Mouse (Mus musculus) ES-Bruce4 (cell line): ENCODE results near the gene Hfe2. TPM values are rescaled to one million over a fixed set of nuclear protein-coding genes. Genes with fewer than 3 reads are reported as not detected.
A peak's percentile ranks its signal among the peaks of the same experiment; 100 is the strongest.

Experiments
- H3K27ac ChIP-seq: 2 replicates; pipeline ENCODE4 v1.5.1; 2012; ENCODE audit warnings: low read length, inconsistent platforms; ENCODE audit not compliant: insufficient read depth
- H3K27me3 ChIP-seq: 2 replicates; pipeline ENCODE4 v1.6.1; 2012; ENCODE audit warnings: mild to moderate bottlenecking, low read length, inconsistent platforms; ENCODE audit not compliant: control insufficient read depth, poor library complexity, insufficient read depth, severe bottlenecking
- H3K36me3 ChIP-seq: 2 replicates; pipeline ENCODE4 v1.6.1; 2012; ENCODE audit warnings: inconsistent platforms, mild to moderate bottlenecking, low read length, moderate library complexity; ENCODE audit not compliant: control insufficient read depth, poor library complexity, insufficient read depth, severe bottlenecking
- H3K4me1 ChIP-seq: one replicate; pipeline ENCODE4 v1.8.1; 2011; ENCODE audit warnings: low read length; ENCODE audit not compliant: control insufficient read depth, insufficient read depth
- H3K4me3 ChIP-seq: 2 replicates; pipeline ENCODE4 v1.5.1; 2011; ENCODE audit warnings: low read depth, mild to moderate bottlenecking, low read length
- H3K9ac ChIP-seq: 2 replicates; pipeline ENCODE4 v1.6.1; 2012; ENCODE audit warnings: low read depth, mild to moderate bottlenecking, inconsistent platforms; ENCODE audit not compliant: poor library complexity, severe bottlenecking
- H3K9me3 ChIP-seq: replicated peaks from 2 replicates; pipeline ENCODE4 v1.6.1; 2012; ENCODE audit warnings: mild to moderate bottlenecking, low read length, inconsistent platforms; ENCODE audit not compliant: control insufficient read depth, poor library complexity, insufficient read depth, severe bottlenecking
- CTCF ChIP-seq: IDR thresholded peaks from one replicate; pipeline ENCODE4 v1.8.1; 2011; ENCODE audit warnings: low read depth, low read length
- EP300 ChIP-seq: IDR thresholded peaks from 2 replicates; pipeline ENCODE4 v1.6.1; 2011; ENCODE audit warnings: low read depth, low read length; ENCODE audit not compliant: insufficient read depth
- POLR2A ChIP-seq: IDR thresholded peaks from one replicate; pipeline ENCODE4 v1.8.1; 2011; ENCODE audit warnings: low read length; ENCODE audit not compliant: insufficient read depth
- polyA plus RNA-seq: library from polyadenylated mRNA; stranded (reverse); fragments of >200 nt; gene quantifications from 2 replicates; pipeline ENCODE4 v1.2.4, GENCODE M21; 2011; ENCODE audit warnings: low read depth; ENCODE audit not compliant: missing spikeins, insufficient read depth, insufficient read length

Gene Hfe2
- polyA plus RNA-seq, 1 experiment, result 0.88 TPM

DNA sequence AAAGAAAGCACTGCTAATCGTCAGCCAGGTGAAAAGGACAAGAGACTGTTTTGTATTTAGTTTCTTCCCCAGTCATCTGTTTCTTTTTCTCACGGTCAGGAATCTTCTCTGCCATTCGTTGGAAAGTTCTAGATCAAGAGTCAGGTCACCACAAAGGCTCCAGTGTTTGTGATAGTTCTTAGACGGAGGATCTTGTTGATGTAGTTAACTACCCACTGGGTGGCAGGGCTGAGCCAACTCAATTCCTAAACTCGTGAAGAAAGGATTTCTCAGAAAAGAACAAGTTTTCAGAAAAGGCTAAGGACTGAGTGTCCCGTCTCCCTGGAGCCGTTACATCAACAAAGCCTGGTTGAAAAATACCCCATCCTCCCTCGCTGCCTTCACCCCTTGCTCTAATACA is 26.2 kb downstream of the Hfe2 start:
- no peaks in the 10 kb centered on the region for H3K27me3 ChIP-seq
- no peaks in the 10 kb centered on the region for H3K36me3 ChIP-seq
- no peak overlapping the region for H3K4me3 ChIP-seq
- no peaks in the 10 kb centered on the region for H3K9me3 ChIP-seq
- TF ChIP-seq EP300 (no peak), CTCF (no peak), POLR2A (no peak)
- peaks cover 1% of the 10 kb centered on the region for H3K4me1 ChIP-seq
- H3K9ac ChIP-seq, result peak overlapping the region; percentile 38; the same call in 1 of the 2 replicates
- 0 out of 2 replicates have a peak overlapping the region, but pooled peaks have one; percentile 1 for H3K27ac ChIP-seq

DNA sequence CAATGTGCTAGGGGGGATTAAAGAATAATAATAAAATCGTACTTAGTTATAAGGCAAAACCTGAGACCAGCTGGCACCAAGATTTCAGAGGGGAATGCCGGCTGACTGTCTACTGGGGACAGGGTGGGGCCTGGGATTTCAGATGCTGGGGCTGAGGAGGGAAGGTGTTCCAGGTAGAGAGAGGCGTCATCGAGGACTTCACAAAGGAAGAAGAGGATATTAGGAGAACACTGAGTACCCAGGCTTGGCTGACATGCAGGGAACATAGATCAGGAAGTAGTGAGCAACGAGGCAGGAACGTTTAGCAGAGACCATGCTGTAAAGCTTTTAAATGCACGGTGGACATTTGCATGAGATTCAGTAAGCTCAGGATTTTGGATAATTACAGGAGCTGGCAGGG is 26.9 kb downstream of the Hfe2 start:
- H3K27me3 ChIP-seq, result no peaks in the 10 kb centered on the region
- H3K36me3 ChIP-seq, result no peaks in the 10 kb centered on the region
- no peak for TF ChIP-seq CTCF
- TF ChIP-seq EP300, result no peak
- no peak for TF ChIP-seq POLR2A
- H3K27ac ChIP-seq, result 0 out of 2 replicates have a peak overlapping the region, but pooled peaks have one; percentile 1
- peak overlapping the region; percentile 38; the same call in 1 of the 2 replicates for H3K9ac ChIP-seq
- no peak overlapping the region for H3K4me3 ChIP-seq
- H3K4me1 ChIP-seq, result peaks cover 1% of the 10 kb centered on the region
- H3K9me3 ChIP-seq, result no peaks in the 10 kb centered on the region

DNA sequence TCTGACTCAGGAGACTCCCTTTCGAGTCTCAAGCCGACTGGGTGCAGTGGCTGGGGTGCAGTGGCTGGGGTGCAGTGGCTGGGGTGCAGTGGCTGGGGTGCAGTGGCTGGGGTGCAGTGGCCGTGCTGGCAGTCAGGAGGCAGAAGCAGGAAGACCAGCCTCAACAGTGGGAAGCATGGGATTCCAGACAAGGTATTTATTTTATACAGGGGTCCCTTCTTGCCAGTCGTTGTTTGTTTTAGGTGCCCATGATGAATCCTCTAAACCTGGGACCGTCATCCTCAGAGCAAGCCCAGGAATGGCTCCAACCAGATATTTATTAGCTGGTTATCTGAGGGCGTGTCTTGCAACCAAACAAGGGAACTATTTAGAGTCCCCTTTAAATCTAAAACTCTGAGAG is 28.6 kb downstream of the Hfe2 start:
- H3K9ac ChIP-seq, result no peak overlapping the region
- H3K9me3 ChIP-seq, result no peaks in the 10 kb centered on the region
- no peak overlapping the region for H3K4me3 ChIP-seq
- peaks cover 1% of the 10 kb centered on the region for H3K4me1 ChIP-seq
- H3K36me3 ChIP-seq, result peaks cover 5% of the 10 kb centered on the region
- no peak for TF ChIP-seq CTCF
- no peak for TF ChIP-seq POLR2A
- TF ChIP-seq EP300, result no peak
- no peak overlapping the region for H3K27ac ChIP-seq
- H3K27me3 ChIP-seq, result no peaks in the 10 kb centered on the region

DNA sequence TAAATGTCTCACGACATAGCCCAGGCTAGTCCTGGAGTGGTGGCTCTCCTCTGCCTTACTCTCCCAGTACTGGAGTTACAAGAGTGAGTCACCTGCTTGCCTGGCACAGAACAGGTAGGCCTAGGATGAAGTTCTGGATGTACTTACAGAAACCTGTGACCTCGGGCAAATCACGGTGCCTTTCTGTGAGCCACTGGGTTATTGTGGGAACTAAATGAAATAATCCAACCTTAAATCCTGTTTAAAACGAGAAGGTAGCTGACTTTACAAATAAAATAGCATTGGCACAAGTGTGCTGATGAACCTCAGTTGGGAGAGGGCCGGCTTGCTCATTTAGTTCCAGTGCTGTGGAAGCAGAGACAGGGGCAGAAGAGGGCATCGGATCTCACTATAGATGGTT is 29.3 kb downstream of the Hfe2 start:
- TF ChIP-seq EP300, result no peak
- no peak for TF ChIP-seq CTCF
- TF ChIP-seq POLR2A, result no peak
- Histone ChIP-seq H3K27me3 (no peaks in the 10 kb centered on the region), H3K9me3 (no peaks in the 10 kb centered on the region), H3K36me3 (peaks cover 11% of the 10 kb centered on the region), H3K4me1 (peaks cover 1% of the 10 kb centered on the region), H3K27ac (no peak overlapping the region), H3K9ac (no peak overlapping the region), H3K4me3 (no peak overlapping the region)

DNA sequence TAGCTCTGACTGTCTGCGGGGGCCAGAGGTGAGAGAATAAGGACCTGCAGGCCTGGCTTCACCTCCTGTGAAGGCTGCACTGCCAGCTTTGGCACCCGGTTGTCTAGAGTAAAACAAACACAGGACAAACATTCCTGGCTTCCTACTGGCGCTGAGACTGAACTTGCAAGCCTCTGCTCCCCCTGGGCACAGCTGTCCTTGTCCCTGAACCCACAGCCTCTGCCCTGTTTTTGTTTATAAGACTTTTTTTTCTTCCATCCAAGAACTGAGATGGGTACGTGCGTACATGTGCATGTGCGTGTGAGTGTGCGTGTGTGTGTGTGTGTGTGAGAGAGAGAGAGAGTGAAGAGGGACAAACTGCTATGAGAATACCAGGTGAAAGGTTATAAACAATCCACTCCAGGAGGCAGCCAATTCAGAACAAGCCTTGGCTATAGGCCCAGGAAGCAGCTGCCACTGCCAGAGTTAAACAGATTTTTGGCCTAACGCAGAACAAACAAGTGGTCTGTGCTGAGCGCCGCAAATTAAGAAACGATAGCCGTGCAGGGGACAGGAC is 30.1 kb downstream of the Hfe2 start:
- no peak overlapping the region for H3K27ac ChIP-seq

DNA sequence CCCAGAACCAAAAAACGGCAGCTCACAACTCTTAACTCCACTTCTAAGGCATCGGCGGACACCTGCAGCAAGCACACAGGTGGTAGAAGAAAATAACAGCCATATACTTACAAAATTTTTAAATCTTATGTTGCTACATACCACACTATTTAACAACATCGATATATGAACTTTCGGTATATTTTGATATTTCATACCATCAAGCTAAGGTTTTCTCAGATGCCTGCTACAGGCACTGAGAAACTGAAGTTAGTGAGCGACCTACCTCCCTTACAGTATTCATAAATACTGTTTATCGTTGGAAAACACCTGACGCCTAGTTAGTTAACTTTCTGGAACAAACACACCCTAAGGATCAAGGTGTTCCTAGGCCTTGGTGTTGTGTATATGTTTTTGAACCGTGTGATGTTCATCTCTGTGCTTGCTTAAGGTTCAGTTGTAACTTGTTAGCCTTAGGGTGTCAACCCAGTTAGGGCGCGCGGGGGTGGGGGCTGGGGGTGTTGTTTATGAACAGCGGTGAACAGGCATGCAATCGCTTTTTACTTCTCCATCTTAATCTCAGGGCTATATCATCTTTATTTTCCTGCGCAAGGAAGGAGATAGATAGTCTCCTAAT is 31.1 kb downstream of the Hfe2 start:
- TF ChIP-seq EP300 (no peak), CTCF (no peak), POLR2A (no peak)
- no peaks in the 10 kb centered on the region for H3K27me3 ChIP-seq
- no peak overlapping the region for H3K9ac ChIP-seq
- H3K4me1 ChIP-seq, result no peaks in the 10 kb centered on the region
- no peak overlapping the region for H3K27ac ChIP-seq
- H3K36me3 ChIP-seq, result peaks cover 30% of the 10 kb centered on the region
- H3K9me3 ChIP-seq, result no peaks in the 10 kb centered on the region
- no peak overlapping the region for H3K4me3 ChIP-seq

More for the DNA sequence above, 30.1 kb downstream of the Hfe2 start:
- H3K36me3 ChIP-seq, result peaks cover 20% of the 10 kb centered on the region
- no peak overlapping the region for H3K9ac ChIP-seq
- no peak overlapping the region for H3K4me3 ChIP-seq
- no peak for TF ChIP-seq EP300
- H3K9me3 ChIP-seq, result no peaks in the 10 kb centered on the region
- H3K4me1 ChIP-seq, result peaks cover 1% of the 10 kb centered on the region
- no peaks in the 10 kb centered on the region for H3K27me3 ChIP-seq
